Mouse (Mus musculus): Measurements from ENCODE around the gene Gm12888. TPM values are rescaled to one million over a fixed set of nuclear protein-coding genes. Genes with fewer than 3 reads are reported as not detected.
"Not testable (repeated sequence)": the region's sequence is repeated elsewhere in the genome, so short reads cannot be mapped to it uniquely, and the experiment has no call there.

The Gm12888 gene
- total RNA-seq (2021), result not detected
- long read RNA-seq, experiment 1, result 0 reads
- long read RNA-seq, experiment 2, result 0 reads

GRCm38 (mm10) chr4:121324817-121325216, at the start of gene Gm12888:
Gene Gm12888 (minus strand): TSS chr4:121324917.
- not testable (repeated sequence) for DNase-seq (ENCODE audit: low spot score in 2 of 2)

Other genes with a start within 250 kb of the Gm12888 start
- 10 to 100 TPM; 24.7 to 25.6 TPM for gene Zmpste24, start 226.7 kb downstream of the Gm12888 start, total RNA-seq (2021)
- gene Tmco2, start 215.7 kb downstream of the Gm12888 start, total RNA-seq (2021), result not detected
- 10 to 100 TPM; 30.6 to 32.2 TPM for gene Rlf, start 109.8 kb downstream of the Gm12888 start, total RNA-seq (2021)
- gene Gm12886, start 98.2 kb upstream of the Gm12888 start, total RNA-seq (2021), result not detected

Measured in layer of hippocampus, postnatal 14 days (tissue).